Mouse (Mus musculus): ENCODE results near the gene Vmn1r129. TPM values are rescaled to one million over a fixed set of nuclear protein-coding genes. Genes with fewer than 3 reads are reported as not detected.
"Not testable (repeated sequence)": the region's sequence is repeated elsewhere in the genome, so short reads cannot be mapped to it uniquely, and the experiment has no call there.

Vmn1r129 gene
- polyA plus RNA-seq (2015; fragmentation: Nextera tagmentation; extraction: Ambion mirVana) = not detected in 2 replicates

DNA sequence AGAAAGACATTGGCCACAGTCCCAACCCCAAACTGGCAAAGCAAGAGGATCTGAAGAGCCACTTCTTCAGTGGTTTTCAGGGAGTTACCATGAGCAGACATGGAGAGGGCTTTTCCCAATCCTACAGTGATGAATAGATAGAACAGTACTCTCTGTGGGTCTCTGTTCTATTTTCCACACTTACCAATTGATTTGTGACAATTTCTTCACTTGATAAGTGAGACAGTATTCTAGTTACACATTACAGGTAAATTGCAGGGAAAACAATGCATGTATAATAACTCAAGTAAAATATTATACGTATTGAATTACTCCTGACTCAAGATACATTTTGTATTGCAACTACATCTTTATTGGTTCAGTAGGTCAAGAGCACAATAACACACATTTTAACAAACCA, at the start of gene Vmn1r129:
Gene Vmn1r129 (minus strand): TSS at position 101 of the 400 bp plus-strand sequence.
- ATAC-seq (ENCODE audit: low FRiP score, low TSS enrichment); H3K4me3 ChIP-seq (ENCODE audit: low read depth, low read length); H3K4me1 ChIP-seq (replicated peaks; ENCODE audit: control insufficient read depth, insufficient read depth); H3K27me3 ChIP-seq (ENCODE audit: control insufficient read depth, insufficient read depth, low read length); H3K9ac ChIP-seq (ENCODE audit: low read length); H3K4me2 ChIP-seq (replicated peaks; ENCODE audit: low read depth); H3K27ac ChIP-seq (replicated peaks); H3K36me3 ChIP-seq (ENCODE audit: control insufficient read depth, insufficient read depth, low read length); DNase-seq (ENCODE audit: low spot score); H3K9me3 ChIP-seq (ENCODE audit: control insufficient read depth, low read length): not testable (repeated sequence)
- no CpG with 5 or more reads among the region's 1 CpGs for WGBS

- not testable (repeated sequence) for H3K4me2 ChIP-seq (replicated peaks; ENCODE audit: low read depth); H3K4me3 ChIP-seq (ENCODE audit: low read depth, low read length); H3K27ac ChIP-seq (replicated peaks); H3K9ac ChIP-seq (ENCODE audit: low read length); DNase-seq (ENCODE audit: low spot score); H3K9me3 ChIP-seq (ENCODE audit: control insufficient read depth, low read length); H3K36me3 ChIP-seq (ENCODE audit: control insufficient read depth, insufficient read depth, low read length); H3K4me1 ChIP-seq (replicated peaks; ENCODE audit: control insufficient read depth, insufficient read depth); H3K27me3 ChIP-seq (ENCODE audit: control insufficient read depth, insufficient read depth, low read length); ATAC-seq (ENCODE audit: low FRiP score, low TSS enrichment)
- WGBS = 57% methylated on average over 1 of the region's 1 CpGs
Measured at GRCm38 (mm10) chr7:21349073-21349472, 12.0 kb downstream of the Vmn1r129 start, which contains the start of gene Vmn1r128. Gene Vmn1r128, plus strand, starts transcription at chr7:21349373.

- H3K4me3 ChIP-seq (ENCODE audit: low read depth, low read length); ATAC-seq (ENCODE audit: low FRiP score, low TSS enrichment); H3K9ac ChIP-seq (ENCODE audit: low read length); H3K4me2 ChIP-seq (replicated peaks; ENCODE audit: low read depth); H3K9me3 ChIP-seq (ENCODE audit: control insufficient read depth, low read length); H3K36me3 ChIP-seq (ENCODE audit: control insufficient read depth, insufficient read depth, low read length); H3K27me3 ChIP-seq (ENCODE audit: control insufficient read depth, insufficient read depth, low read length); H3K4me1 ChIP-seq (replicated peaks; ENCODE audit: control insufficient read depth, insufficient read depth); H3K27ac ChIP-seq (replicated peaks); DNase-seq (ENCODE audit: low spot score): not testable (repeated sequence)
- WGBS = no CpG with 5 or more reads among the region's 3 CpGs
Measured at GRCm38 (mm10) chr7:21319761-21320160, 41.3 kb downstream of the Vmn1r129 start, which contains the start of gene Vmn1r127. Gene Vmn1r127, minus strand, starts transcription at chr7:21319861.

Other genes starting within 250 kb of the Vmn1r129 start
- gene Vmn1r122, start 227.2 kb downstream of the Vmn1r129 start, polyA plus RNA-seq (2015; fragmentation: Nextera tagmentation; extraction: Ambion mirVana) = not detected in 2 replicates
- not detected in 2 replicates for gene Vmn1r123, start 199.1 kb downstream of the Vmn1r129 start, polyA plus RNA-seq (2015; fragmentation: Nextera tagmentation; extraction: Ambion mirVana)
- 0.08 TPM in 1 of 2 replicates, not detected in the other for gene Gm5157, start 170.9 kb downstream of the Vmn1r129 start, polyA plus RNA-seq (2015; fragmentation: Nextera tagmentation; extraction: Ambion mirVana)
- not detected in 2 replicates for gene Vmn1r124, start 100.7 kb downstream of the Vmn1r129 start, polyA plus RNA-seq (2015; fragmentation: Nextera tagmentation; extraction: Ambion mirVana)
- gene Vmn1r125, start 89.1 kb downstream of the Vmn1r129 start, polyA plus RNA-seq (2015; fragmentation: Nextera tagmentation; extraction: Ambion mirVana) = not detected in 2 replicates
- gene Vmn1r126, start 59.8 kb downstream of the Vmn1r129 start, polyA plus RNA-seq (2015; fragmentation: Nextera tagmentation; extraction: Ambion mirVana) = not detected in 2 replicates
- not detected in 2 replicates for gene Vmn1r127, start 41.4 kb downstream of the Vmn1r129 start, polyA plus RNA-seq (2015; fragmentation: Nextera tagmentation; extraction: Ambion mirVana)
- not detected in 2 replicates for gene Vmn1r128, start 11.9 kb downstream of the Vmn1r129 start, polyA plus RNA-seq (2015; fragmentation: Nextera tagmentation; extraction: Ambion mirVana)
- not detected in 2 replicates for gene Gm6882, start 71.5 kb upstream of the Vmn1r129 start, polyA plus RNA-seq (2015; fragmentation: Nextera tagmentation; extraction: Ambion mirVana)
- not detected in 2 replicates for gene Vmn1r130, start 150.5 kb upstream of the Vmn1r129 start, polyA plus RNA-seq (2015; fragmentation: Nextera tagmentation; extraction: Ambion mirVana)
- not detected in 2 replicates for gene Vmn1r131, start 184.8 kb upstream of the Vmn1r129 start, polyA plus RNA-seq (2015; fragmentation: Nextera tagmentation; extraction: Ambion mirVana)

All from stomach, postnatal 0 days (tissue).